Mouse (Mus musculus) CD4-positive, CD25-positive, alpha-beta regulatory T cell (primary cell): Measurements from ENCODE around the gene Cdc42bpb. TPM values are rescaled to one million over a fixed set of nuclear protein-coding genes. Genes with fewer than 3 reads are reported as not detected.

Experiments used
- polyA plus RNA-seq: library from polyadenylated mRNA; unstranded; fragments of 100-300 nt; shearing (Covaris generic); gene quantifications from one replicate; pipeline ENCODE4 v1.2.1, GENCODE M21; 2017

Gene Cdc42bpb
- polyA plus RNA-seq: 0.24 TPM

GRCm38 (mm10) chr12:111377376-111377973 lies at the start of gene Cdc42bpb:
TSS of gene Cdc42bpb (minus strand) at chr12:111377718.

GRCm38 (mm10) chr12:111416921-111417779 lies 39.6 kb upstream of the Cdc42bpb start, which contains the start of gene Exoc3l4:
TSS of gene Exoc3l4 (plus strand) at chr12:111417017.

GRCm38 (mm10) chr12:111406622-111407021 lies 29.1 kb upstream of the Cdc42bpb start, which contains the start of gene Lbhd2:
TSS of gene Lbhd2 (plus strand) at chr12:111406809.

GRCm38 (mm10) chr12:111270629-111271277 lies 106.8 kb downstream of the Cdc42bpb start, which contains the start of gene Amn:
TSS of gene Amn (plus strand) at chr12:111271095.

Other genes with a start within 250 kb of the Cdc42bpb start
- 40.0 TPM for gene Traf3, start 211.3 kb downstream of the Cdc42bpb start, polyA plus RNA-seq
- 0.66 TPM for gene 4930595D18Rik, start 193.2 kb downstream of the Cdc42bpb start, polyA plus RNA-seq
- gene Amn, start 106.6 kb downstream of the Cdc42bpb start, polyA plus RNA-seq: 0.35 TPM
- 0.28 TPM for gene Lbhd2, start 29.1 kb upstream of the Cdc42bpb start, polyA plus RNA-seq
- gene Exoc3l4, start 39.3 kb upstream of the Cdc42bpb start, polyA plus RNA-seq: not detected
- 0.32 TPM for gene Tnfaip2, start 64.8 kb upstream of the Cdc42bpb start, polyA plus RNA-seq
- gene Gm266, start 108.1 kb upstream of the Cdc42bpb start, polyA plus RNA-seq: not detected
- gene Eif5, start 160.3 kb upstream of the Cdc42bpb start, polyA plus RNA-seq: 596 TPM
- gene Mark3, start 196.8 kb upstream of the Cdc42bpb start, polyA plus RNA-seq: 129 TPM